Mouse (Mus musculus) forebrain, postnatal 0 days (tissue): ENCODE data around the gene Gm10337. TPM values are rescaled to one million over a fixed set of nuclear protein-coding genes. Genes with fewer than 3 reads are reported as not detected.
A peak's percentile ranks its signal among the peaks of the same experiment; 100 is the strongest.

Source experiments
- ATAC-seq: fragments of 200-750 bp; cut with Nextera tagmentation; 2 replicates; pipeline ENCODE4 v1.8.0; 2017; ENCODE audit warnings: mild to moderate bottlenecking, moderate library complexity
- DNase-seq: peaks from one replicate; pipeline ENCODE4 v3.0.0-alpha.2; 2015
- H3K27ac ChIP-seq: fragments of 300-500 bp; sonication (generic); 2 replicates; pipeline ENCODE4 v1.5.1; 2014; ENCODE audit warnings: low read depth, mild to moderate bottlenecking, antibody characterized with exemption, low read length, moderate library complexity, mixed read lengths
- H3K27me3 ChIP-seq: fragments of 300-500 bp; sonication (generic); 2 replicates; pipeline ENCODE4 v1.6.1; 2014; ENCODE audit warnings: mild to moderate bottlenecking, low read length, mixed read lengths; ENCODE audit not compliant: insufficient read depth
- H3K36me3 ChIP-seq: fragments of 300-500 bp; sonication (generic); 2 replicates; pipeline ENCODE4 v1.6.1; 2014; ENCODE audit warnings: mild to moderate bottlenecking, moderate library complexity; ENCODE audit not compliant: insufficient read depth
- H3K4me1 ChIP-seq: fragments of 300-500 bp; sonication (generic); 2 replicates; pipeline ENCODE4 v1.6.1; 2014; ENCODE audit warnings: antibody characterized with exemption; ENCODE audit not compliant: insufficient read depth
- H3K4me2 ChIP-seq: fragments of 300-500 bp; sonication (generic); 2 replicates; pipeline ENCODE4 v1.6.1; 2014; ENCODE audit warnings: low read depth, mild to moderate bottlenecking, moderate library complexity
- H3K4me3 ChIP-seq: fragments of 300-500 bp; sonication (generic); 2 replicates; pipeline ENCODE4 v1.5.1; 2014; ENCODE audit warnings: low read depth, low read length, mixed read lengths
- H3K9ac ChIP-seq: fragments of 300-500 bp; sonication (generic); 2 replicates; pipeline ENCODE4 v1.6.1; 2014; ENCODE audit warnings: mild to moderate bottlenecking
- H3K9me3 ChIP-seq: fragments of 300-500 bp; sonication (generic); 2 replicates; pipeline ENCODE4 v1.6.1; 2016; ENCODE audit warnings: low read length
- CTCF ChIP-seq: sonication (generic); IDR thresholded peaks from 2 replicates; pipeline ENCODE4 v1.5.1; 2016; ENCODE audit warnings: antibody characterized with exemption, control low read depth, low read depth
- WGBS: fragments of 180-500 bp; shearing (Covaris S2); extraction: QIAGEN DNeasy Blood & Tissue Kit; methylation state at CpG from one replicate; pipeline ENCODE4 v1.1.7; 2014; 5-methylcytosine and 5-hydroxymethylcytosine counted together
- polyA plus RNA-seq: library from polyadenylated mRNA; unstranded; fragments of >200 nt; fragmentation: Nextera tagmentation; extraction: Ambion mirVana; gene quantifications from 2 replicates; pipeline ENCODE4 v1.2.1, GENCODE M21; 2015
- total RNA-seq: library from RNA; depleted of rRNA; stranded (reverse); fragments of >200 nt; gene quantifications from 2 replicates; pipeline ENCODE4 v1.2.3, GENCODE M21; 2014

Gm10337 gene
- total and polyA plus RNA-seq, 2 experiments from 2014 or later = 4.2 TPM; not detected in 1

GRCm38 (mm10) chr15:102499370-102499769 lies 4.2 kb upstream of the Gm10337 start:
- no peak for TF ChIP-seq CTCF
- ATAC-seq (no peak), DNase-seq (no peak)
- no peak overlapping the region for H3K27ac ChIP-seq
- H3K4me1 ChIP-seq = no peaks in the 10 kb centered on the region
- H3K4me3 ChIP-seq = no peak overlapping the region
- H3K36me3 ChIP-seq = peaks cover 82% of the 10 kb centered on the region
- H3K27me3 ChIP-seq = no peaks in the 10 kb centered on the region
- no peak overlapping the region for H3K9ac ChIP-seq
- WGBS = 69% methylated on average over 3 of the region's 3 CpGs
- H3K4me2 ChIP-seq = no peak overlapping the region
- no peaks in the 10 kb centered on the region for H3K9me3 ChIP-seq

- no peaks in the 10 kb centered on the region for H3K4me1 ChIP-seq
- H3K9me3 ChIP-seq = no peaks in the 10 kb centered on the region
- H3K27me3 ChIP-seq = no peaks in the 10 kb centered on the region
- H3K9ac ChIP-seq = no peak overlapping the region
- peaks cover 84% of the 10 kb centered on the region for H3K36me3 ChIP-seq
- no peak overlapping the region for H3K4me2 ChIP-seq
- DNase-seq = no peak
- no peak for TF ChIP-seq CTCF
- no peak for ATAC-seq
- no peak overlapping the region for H3K4me3 ChIP-seq
- H3K27ac ChIP-seq = no peak overlapping the region
- 91% methylated on average over 6 of the region's 6 CpGs for WGBS
Measured at GRCm38 (mm10) chr15:102499851-102500250, 3.7 kb upstream of the Gm10337 start.

GRCm38 (mm10) chr15:102500479-102500878 lies 3.0 kb upstream of the Gm10337 start:
- TF ChIP-seq CTCF = no peak
- ATAC-seq (no peak), DNase-seq (no peak)
- Histone ChIP-seq H3K27ac (no peak overlapping the region), H3K9me3 (no peaks in the 10 kb centered on the region), H3K9ac (no peak overlapping the region), H3K4me1 (no peaks in the 10 kb centered on the region), H3K4me3 (no peak overlapping the region), H3K4me2 (no peak overlapping the region), H3K36me3 (peaks cover 84% of the 10 kb centered on the region), H3K27me3 (no peaks in the 10 kb centered on the region)
- WGBS = 90% methylated on average over 5 of the region's 5 CpGs

GRCm38 (mm10) chr15:102501084-102501814 lies 2.3 kb upstream of the Gm10337 start:
- peak; percentile 21; the same call in 1 of the 2 replicates for ATAC-seq
- no peak for DNase-seq
- H3K27ac ChIP-seq = no peak overlapping the region
- no peak for TF ChIP-seq CTCF
- no peak overlapping the region for H3K9ac ChIP-seq
- 90% methylated on average over 19 of the region's 19 CpGs for WGBS
- no peak overlapping the region for H3K4me3 ChIP-seq
- H3K36me3 ChIP-seq = peaks cover 86% of the 10 kb centered on the region
- no peaks in the 10 kb centered on the region for H3K9me3 ChIP-seq
- H3K4me1 ChIP-seq = no peaks in the 10 kb centered on the region
- H3K27me3 ChIP-seq = no peaks in the 10 kb centered on the region
- no peak overlapping the region for H3K4me2 ChIP-seq

GRCm38 (mm10) chr15:102502254-102502840 lies 1.2 kb upstream of the Gm10337 start:
- ATAC-seq = no peak
- H3K27ac ChIP-seq = no peak overlapping the region
- no peak overlapping the region for H3K9ac ChIP-seq

GRCm38 (mm10) chr15:102503924-102504782 lies 631 bp downstream of the Gm10337 start:
- Histone ChIP-seq H3K27me3 (no peaks in the 10 kb centered on the region), H3K36me3 (peaks cover 76% of the 10 kb centered on the region), H3K9ac (no peak overlapping the region), H3K4me1 (peaks cover 4% of the 10 kb centered on the region; the same call in 1 of the 2 replicates), H3K4me3 (no peak overlapping the region), H3K27ac (no peak overlapping the region), H3K9me3 (no peaks in the 10 kb centered on the region), H3K4me2 (no peak overlapping the region)
- WGBS = 92% methylated on average over 9 of the region's 9 CpGs
- no peak for DNase-seq
- no peak for TF ChIP-seq CTCF
- no peak for ATAC-seq

More at GRCm38 (mm10) chr15:102502254-102502840, 1.2 kb upstream of the Gm10337 start:
- WGBS = 80% methylated on average over 9 of the region's 9 CpGs
- no peak for DNase-seq
- H3K9me3 ChIP-seq = no peaks in the 10 kb centered on the region
- H3K36me3 ChIP-seq = peaks cover 86% of the 10 kb centered on the region
- no peak overlapping the region for H3K4me2 ChIP-seq
- H3K4me1 ChIP-seq = no peaks in the 10 kb centered on the region
- H3K27me3 ChIP-seq = no peaks in the 10 kb centered on the region
- H3K4me3 ChIP-seq = no peak overlapping the region
- TF ChIP-seq CTCF = no peak
